Mouse (Mus musculus) megakaryocyte progenitor cell, adult 5-6 weeks (primary cell): ENCODE measurements around the gene Zgrf1. TPM values are rescaled to one million over a fixed set of nuclear protein-coding genes. Genes with fewer than 3 reads are reported as not detected.

Experiments
- ATAC-seq: replicated peaks from 2 replicates; pipeline ENCODE4 v1.8.0; 2016; ENCODE audit warnings: mild to moderate bottlenecking, moderate TSS enrichment, inconsistent platforms; ENCODE audit not compliant: poor library complexity
- total RNA-seq, 2 experiments: library from RNA; stranded (forward) in 1 of 2; stranded (reverse) in 1 of 2; fragments of 157-497, 149-512 nt in 1 of 2; fragments of 200-1000 nt in 1 of 2; gene quantifications; 2 replicates each; pipeline versions ENCODE4 v1.2.3 to v1.2.4; 2015 to 2017

The Zgrf1 gene
- total RNA-seq, 2 experiments from 2014 or later: 22.2 to 23.0 TPM

DNA sequence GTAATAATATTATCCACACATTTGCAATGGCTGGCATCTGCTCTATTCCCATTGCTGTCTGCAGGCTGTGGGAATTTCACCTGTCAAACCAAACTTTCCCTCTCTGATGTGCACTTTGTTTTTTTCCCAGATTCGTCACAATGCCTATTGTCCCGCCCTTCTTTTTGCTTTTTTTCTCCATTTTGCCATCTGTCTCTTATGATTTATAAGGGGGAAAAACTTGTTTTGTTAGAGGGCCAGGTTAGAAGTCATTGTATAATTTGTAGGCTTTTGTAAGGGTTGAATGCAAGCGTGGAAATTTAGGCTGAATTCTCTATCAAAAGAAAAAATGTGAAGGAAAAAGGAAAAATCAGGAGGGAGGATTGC lies 81.7 kb downstream of the Zgrf1 start:
- ATAC-seq: no peak

DNA sequence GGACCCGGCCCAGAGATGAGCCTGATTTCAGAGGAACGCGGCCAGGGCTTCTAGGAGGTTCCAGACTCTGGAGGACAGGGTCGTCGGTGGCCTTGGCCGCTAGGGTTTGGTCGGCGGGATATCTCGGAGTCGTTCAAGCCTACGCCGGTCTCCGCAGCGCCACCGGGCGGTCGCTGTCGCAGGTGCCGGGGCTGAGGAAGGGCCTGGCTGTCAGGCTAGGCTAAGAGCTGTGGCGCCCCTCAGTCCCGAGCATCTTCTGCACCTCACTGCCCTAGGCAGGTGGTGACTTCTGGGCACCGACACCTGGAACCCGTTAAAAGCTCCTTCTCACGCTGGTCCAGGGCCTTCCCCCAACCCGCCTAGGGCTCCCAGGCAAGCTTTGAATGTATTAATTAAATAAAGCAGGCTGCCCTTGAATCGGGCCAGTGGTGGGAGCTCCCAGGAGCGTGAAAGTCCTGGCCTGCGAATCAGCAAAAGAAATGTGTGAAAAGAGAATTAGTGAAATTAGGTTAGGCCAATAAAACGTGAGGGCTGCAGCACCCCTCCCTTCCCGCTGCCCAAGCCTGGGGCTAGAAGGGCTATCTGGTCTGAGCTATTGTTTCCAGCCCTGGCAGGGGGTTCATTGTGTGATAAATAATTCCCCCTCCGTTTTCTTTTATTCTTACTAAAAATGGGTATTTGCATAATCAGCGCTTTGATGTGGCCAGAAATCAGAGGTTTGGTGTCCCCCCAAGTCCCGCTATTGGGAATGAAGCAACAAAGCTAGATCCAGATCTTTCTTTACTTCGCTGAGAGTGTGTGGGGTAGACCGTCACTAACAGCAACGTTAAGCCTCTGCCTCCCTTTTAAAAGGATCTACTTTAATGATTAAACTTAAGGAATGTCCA lies 86.8 kb downstream of the Zgrf1 start:
- peak; percentile 98 for ATAC-seq

DNA sequence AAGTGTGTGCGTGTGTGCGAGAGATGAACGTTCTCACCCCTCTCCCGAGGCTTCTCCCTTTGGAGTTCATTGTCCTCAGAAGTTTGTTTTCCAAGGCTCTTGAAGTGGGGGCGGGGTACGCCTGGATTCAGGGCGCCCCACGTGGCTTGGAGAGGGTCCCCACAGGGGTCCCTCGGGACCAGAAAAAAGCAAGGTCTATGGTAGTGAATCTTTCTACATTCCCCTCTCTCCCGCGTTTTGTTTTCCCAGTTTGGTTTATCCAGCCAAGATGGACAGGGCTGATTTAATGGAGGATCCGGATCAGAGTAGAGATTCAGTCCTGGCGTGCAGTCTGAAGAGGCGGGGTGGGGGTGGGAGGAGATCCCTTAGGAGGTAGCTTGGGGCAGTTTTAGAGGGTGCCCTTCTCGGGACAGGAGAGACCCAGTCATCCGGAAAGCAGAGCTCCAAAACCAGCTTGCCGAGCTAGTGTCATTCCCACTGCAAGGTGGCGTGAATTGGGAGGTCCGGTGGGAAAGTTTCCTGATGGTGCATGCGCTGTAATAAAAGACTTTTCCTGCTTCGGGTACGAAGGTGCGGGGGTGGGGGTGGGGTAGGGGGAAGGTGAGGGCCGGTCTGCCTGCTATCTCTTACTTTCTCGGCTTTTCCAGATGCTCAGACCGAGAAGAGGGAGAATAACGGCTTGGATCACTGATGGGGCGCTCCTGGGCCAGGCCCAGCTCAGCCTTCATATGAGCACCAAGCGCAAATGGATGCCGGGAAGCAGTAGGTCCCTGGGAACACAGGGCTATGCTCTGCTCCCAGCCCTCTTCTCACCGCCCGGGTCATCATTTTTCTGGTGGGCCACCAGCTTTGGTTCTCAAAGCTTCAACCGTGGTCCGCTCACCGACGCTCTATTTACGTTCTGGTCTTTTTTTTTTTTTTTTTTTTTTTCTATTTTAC lies 87.7 kb downstream of the Zgrf1 start:
- no peak for ATAC-seq

- no peak for ATAC-seq
Observed at GRCm38 (mm10) chr3:127642211-127642610, 88.9 kb downstream of the Zgrf1 start.

GRCm38 (mm10) chr3:127646156-127646825 lies 93.0 kb downstream of the Zgrf1 start:
- ATAC-seq: no peak

DNA sequence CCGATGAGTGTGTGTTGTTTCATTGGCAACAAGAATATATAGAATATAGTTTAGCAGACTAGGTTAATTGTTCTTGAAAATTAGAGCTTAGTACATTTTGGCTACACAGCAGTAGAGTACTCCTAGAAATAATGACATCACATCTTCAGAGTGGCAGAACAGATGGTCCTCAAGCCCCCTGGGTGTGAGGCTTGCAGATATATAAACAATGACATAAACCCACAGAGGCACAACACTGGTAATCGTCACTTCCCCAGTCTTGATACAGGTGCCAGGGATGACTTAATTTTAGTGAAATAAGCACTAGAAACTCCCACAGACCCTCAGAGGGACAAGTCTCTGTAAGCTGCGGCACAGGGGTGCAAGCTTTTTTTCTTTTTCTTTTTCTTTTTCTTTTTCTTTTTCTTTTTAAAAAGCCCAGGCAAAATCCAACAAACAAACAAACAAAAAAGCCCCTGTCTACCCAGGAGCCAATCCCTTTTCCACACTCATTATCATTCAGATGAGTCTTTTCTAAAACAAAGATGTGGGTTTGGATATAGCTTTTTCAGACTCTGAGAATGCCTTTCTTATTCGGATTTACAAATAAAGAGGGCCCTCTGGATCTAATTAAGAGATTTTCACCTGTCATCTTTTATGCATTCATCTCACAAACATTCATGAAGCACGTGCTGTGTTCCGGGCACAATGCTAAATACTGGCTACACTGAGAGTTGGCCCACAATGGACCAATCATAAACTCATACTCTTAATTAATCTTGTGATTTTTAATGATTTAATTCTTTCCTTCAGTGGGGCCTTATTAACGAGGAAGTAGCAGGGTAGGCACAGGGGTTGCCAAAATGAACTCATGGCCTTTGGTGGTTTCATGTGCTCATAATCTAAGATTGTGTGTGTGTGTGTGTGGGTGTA lies 98.7 kb downstream of the Zgrf1 start:
- no peak for ATAC-seq

DNA sequence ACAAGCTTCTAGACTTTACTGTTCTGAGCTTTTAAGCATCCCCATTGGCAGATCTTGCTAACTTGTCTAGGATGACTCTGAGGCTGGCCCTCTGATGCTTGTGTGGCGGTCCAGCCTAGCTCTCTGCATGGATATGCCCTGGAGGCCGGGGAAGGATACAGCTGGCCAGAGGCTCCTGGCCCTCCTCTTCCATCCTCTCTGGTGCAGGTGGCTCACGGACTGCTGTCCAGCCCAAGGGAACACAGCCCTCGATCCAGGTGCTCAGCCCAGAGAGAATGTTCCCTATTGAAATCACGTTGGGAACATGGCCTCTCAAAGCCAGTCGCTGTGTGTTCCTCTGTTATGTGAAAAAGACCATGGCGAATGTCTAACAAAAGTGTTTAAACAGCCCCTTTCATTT lies 107.4 kb downstream of the Zgrf1 start:
- ATAC-seq: no peak

DNA sequence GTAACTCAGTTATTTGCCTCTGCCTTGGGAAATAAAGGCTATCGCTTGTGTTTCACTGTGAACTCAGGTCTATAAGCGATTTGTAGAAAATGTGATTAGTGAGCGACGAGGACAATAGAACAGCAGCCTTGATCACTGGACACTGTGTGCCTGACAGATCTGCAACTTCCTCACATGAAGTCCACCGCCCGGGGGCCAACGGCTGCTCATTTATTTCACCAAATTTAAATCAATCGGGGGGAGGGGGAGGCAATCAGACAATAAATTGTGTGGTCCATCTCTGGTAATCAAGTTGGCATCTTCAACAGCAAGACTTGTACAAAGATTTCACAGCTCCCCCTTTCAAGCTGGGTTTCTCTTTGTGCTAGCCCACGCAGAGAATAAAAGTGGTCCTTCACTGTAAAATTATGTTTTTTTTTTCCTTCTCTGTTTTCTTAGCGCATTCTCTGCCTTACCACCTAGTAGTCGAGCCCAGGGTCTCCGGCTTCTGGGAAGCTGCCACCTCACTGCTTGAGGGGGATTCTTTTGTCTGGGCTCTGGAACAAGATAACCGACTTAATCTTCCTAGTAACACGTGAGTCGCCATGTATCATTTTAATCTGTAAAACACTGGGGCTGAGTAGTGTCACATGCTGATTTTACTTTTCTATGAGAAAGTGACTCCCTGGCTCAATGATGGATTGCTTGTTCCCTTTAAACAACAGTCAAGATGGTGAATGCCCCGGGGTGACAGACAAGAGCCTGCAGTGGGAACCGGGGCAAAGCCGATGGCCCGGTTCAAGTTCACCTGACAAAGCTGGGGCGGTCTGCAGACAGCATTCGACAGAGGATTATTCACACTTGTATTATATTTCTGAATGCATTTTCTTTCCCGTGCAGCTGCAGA lies 108.6 kb downstream of the Zgrf1 start:
- no peak for ATAC-seq

Other genes starting within 250 kb of the Zgrf1 start
- gene Ank2, start 54.1 kb upstream of the Zgrf1 start, total RNA-seq (2015): not detected in 2 replicates
- 0.50 TPM in 1 of 2 replicates, not detected in the other for gene Ank2, start 54.1 kb upstream of the Zgrf1 start, total RNA-seq (2017)
- gene Larp7, start 140 bp upstream of the Zgrf1 start, total RNA-seq (2015): 86.3 and 90.6 TPM in 2 replicates
- gene Larp7, start 140 bp upstream of the Zgrf1 start, total RNA-seq (2017): 113 and 132 TPM in 2 replicates
- not detected in 2 replicates for gene Neurog2, start 79.6 kb downstream of the Zgrf1 start, total RNA-seq (2015)
- gene Neurog2, start 79.6 kb downstream of the Zgrf1 start, total RNA-seq (2017): not detected in 2 replicates
- 7.1 and 10.3 TPM in 2 replicates for gene Alpk1, start 227.0 kb downstream of the Zgrf1 start, total RNA-seq (2015)
- 13.6 and 19.1 TPM in 2 replicates for gene Alpk1, start 227.0 kb downstream of the Zgrf1 start, total RNA-seq (2017)
- gene Tifa, start 236.3 kb downstream of the Zgrf1 start, total RNA-seq (2015): 56.4 and 60.7 TPM in 2 replicates
- gene Tifa, start 236.3 kb downstream of the Zgrf1 start, total RNA-seq (2017): 53.6 and 57.0 TPM in 2 replicates